Mouse (Mus musculus) liver, postnatal 0 days (tissue): ENCODE data around the gene Stard3.

ENCODE experiments used
- CTCF ChIP-seq: sonication (generic); IDR thresholded peaks from 2 replicates; pipeline ENCODE4 v1.5.1; 2016; ENCODE audit warnings: antibody characterized with exemption, low read depth
- EP300 ChIP-seq: IDR thresholded peaks from 2 replicates; pipeline ENCODE4 v1.6.1; 2016; ENCODE audit warnings: antibody characterized with exemption, low read depth, mild to moderate bottlenecking

DNA sequence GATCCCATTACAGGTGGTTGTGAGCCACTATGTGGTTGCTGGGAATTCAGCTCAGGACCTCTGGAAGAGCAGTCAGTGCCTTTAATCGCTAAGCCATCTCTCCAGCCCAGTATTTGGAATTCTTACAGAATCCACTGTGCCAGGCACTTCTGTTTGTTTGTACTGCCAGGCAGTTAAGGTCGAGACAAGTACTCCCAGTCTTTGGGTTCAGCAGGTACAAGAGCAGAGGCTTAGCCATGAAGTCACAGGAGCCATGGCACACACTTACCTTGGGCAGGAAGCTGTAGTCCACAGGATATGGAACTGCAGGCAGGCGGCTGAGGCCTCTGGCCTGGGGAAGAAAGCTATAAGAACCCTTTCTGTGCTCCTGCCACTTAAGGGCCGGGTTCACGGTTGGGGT is 5.6 kb downstream of the Stard3 start:
- no peak for TF ChIP-seq CTCF
- TF ChIP-seq EP300, result no peak
